Mouse (Mus musculus): ENCODE data around the gene Scgb1b10. TPM values are rescaled to one million over a fixed set of nuclear protein-coding genes. Genes with fewer than 3 reads are reported as not detected.
"Not testable (repeated sequence)": the region's sequence is repeated elsewhere in the genome, so short reads cannot be mapped to it uniquely, and the experiment has no call there.

Scgb1b10 gene
- not detected in 2 replicates for polyA plus RNA-seq (2012; ENCODE audit: insufficient read depth, insufficient read length, missing spikeins)

DNA sequence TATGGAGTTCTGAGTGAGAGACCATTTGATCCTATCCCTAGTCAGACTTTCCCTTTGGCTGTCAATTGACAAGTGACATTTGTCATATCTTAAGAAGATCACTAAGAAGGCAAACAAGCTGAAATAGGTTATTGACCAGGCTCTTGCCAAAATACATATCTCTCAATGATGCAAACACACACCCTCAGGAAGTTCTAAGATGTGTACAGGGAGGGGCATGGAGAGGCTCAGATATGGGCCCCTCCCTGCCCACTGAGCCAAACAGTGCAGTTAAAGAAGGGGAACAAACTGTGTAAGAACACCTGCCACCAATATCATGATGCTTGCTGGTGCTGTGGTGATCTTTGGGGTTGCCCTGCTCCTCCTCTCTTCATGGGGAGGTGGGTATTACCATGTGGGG, at the start of gene Scgb1b10:
Gene Scgb1b10 (plus strand): TSS at position 301 of the 400 bp plus-strand sequence.
- H3K4me3 ChIP-seq (ENCODE audit: insufficient read depth, low read depth, low read length); H3K4me1 ChIP-seq (ENCODE audit: control insufficient read depth, insufficient read depth, insufficient read length, low read length); H3K27ac ChIP-seq (replicated peaks; ENCODE audit: low read depth, low read length): not testable (repeated sequence)

Other genes starting within 250 kb of the Scgb1b10 start
- gene Scgb2b11, start 110.3 kb downstream of the Scgb1b10 start, polyA plus RNA-seq (2012; ENCODE audit: insufficient read depth, insufficient read length, missing spikeins), result not detected in 2 replicates
- not detected in 2 replicates for gene Scgb1b11, start 122.0 kb downstream of the Scgb1b10 start, polyA plus RNA-seq (2012; ENCODE audit: insufficient read depth, insufficient read length, missing spikeins)
- gene Scgb2b12, start 226.4 kb downstream of the Scgb1b10 start, polyA plus RNA-seq (2012; ENCODE audit: insufficient read depth, insufficient read length, missing spikeins), result not detected in 2 replicates
- not detected in 2 replicates for gene Scgb1b12, start 233.3 kb downstream of the Scgb1b10 start, polyA plus RNA-seq (2012; ENCODE audit: insufficient read depth, insufficient read length, missing spikeins)